Mouse (Mus musculus) limb, embryonic 15.5 days (tissue): ENCODE data around the gene Ccdc14. TPM values are rescaled to one million over a fixed set of nuclear protein-coding genes. Genes with fewer than 3 reads are reported as not detected.
"Not testable (repeated sequence)": the region's sequence is repeated elsewhere in the genome, so short reads cannot be mapped to it uniquely, and the experiment has no call there.

ENCODE experiments used
- ATAC-seq: fragments of 200-750 bp; cut with Nextera tagmentation; 2 replicates; pipeline ENCODE4 v1.8.0; 2017; ENCODE audit warnings: low read depth, moderate TSS enrichment; ENCODE audit not compliant: insufficient number of reproducible peaks, low FRiP score, low TSS enrichment
- H3K27ac ChIP-seq: fragments of 300-500 bp; sonication (generic); 2 replicates; pipeline ENCODE4 v1.5.1; 2015; ENCODE audit warnings: moderate library complexity, mild to moderate bottlenecking, inconsistent platforms
- H3K27me3 ChIP-seq: fragments of 300-500 bp; sonication (generic); 2 replicates; pipeline ENCODE4 v1.6.1; 2015; ENCODE audit warnings: inconsistent platforms
- H3K36me3 ChIP-seq: fragments of 300-500 bp; sonication (generic); 2 replicates; pipeline ENCODE4 v1.6.1; 2015; ENCODE audit warnings: inconsistent platforms
- H3K4me1 ChIP-seq: fragments of 300-500 bp; sonication (generic); 2 replicates; pipeline ENCODE4 v1.6.1; 2015; ENCODE audit warnings: inconsistent platforms
- H3K4me2 ChIP-seq: fragments of 300-500 bp; sonication (generic); 2 replicates; pipeline ENCODE4 v1.6.1; 2015; ENCODE audit warnings: mild to moderate bottlenecking, inconsistent platforms
- H3K4me3 ChIP-seq: fragments of 300-500 bp; sonication (generic); 2 replicates; pipeline ENCODE4 v1.5.1; 2015; ENCODE audit warnings: mild to moderate bottlenecking, inconsistent platforms
- H3K9ac ChIP-seq: fragments of 300-500 bp; sonication (generic); 2 replicates; pipeline ENCODE4 v1.6.1; 2015; ENCODE audit warnings: inconsistent platforms
- H3K9me3 ChIP-seq: fragments of 300-500 bp; sonication (generic); 2 replicates; pipeline ENCODE4 v1.6.1; 2016; ENCODE audit warnings: inconsistent platforms
- WGBS: fragments of 180-500 bp; shearing (Covaris S2); methylation state at CpG from one replicate; pipeline ENCODE4 v1.1.7; 2015; 5-methylcytosine and 5-hydroxymethylcytosine counted together
- polyA plus RNA-seq: library from polyadenylated mRNA; unstranded; fragments of >200 nt; fragmentation: Nextera tagmentation; extraction: Ambion mirVana; gene quantifications from 2 replicates; pipeline ENCODE4 v1.2.1, GENCODE M21; 2015

Gene Ccdc14
- polyA plus RNA-seq, 1 experiment from 2014 or later = 5.0 TPM

GRCm38 (mm10) chr16:34725156-34725555 lies 34.7 kb downstream of the Ccdc14 start:
- 95% methylated on average over 3 of the region's 3 CpGs for WGBS
- Histone ChIP-seq H3K27me3 (no peaks in the 10 kb centered on the region), H3K4me2 (no peak overlapping the region), H3K4me3 (no peak overlapping the region), H3K9me3 (no peaks in the 10 kb centered on the region), H3K27ac (no peak overlapping the region), H3K4me1 (no peaks in the 10 kb centered on the region), H3K36me3 (peaks cover 18% of the 10 kb centered on the region), H3K9ac (no peak overlapping the region)
- ATAC-seq = no peak

DNA sequence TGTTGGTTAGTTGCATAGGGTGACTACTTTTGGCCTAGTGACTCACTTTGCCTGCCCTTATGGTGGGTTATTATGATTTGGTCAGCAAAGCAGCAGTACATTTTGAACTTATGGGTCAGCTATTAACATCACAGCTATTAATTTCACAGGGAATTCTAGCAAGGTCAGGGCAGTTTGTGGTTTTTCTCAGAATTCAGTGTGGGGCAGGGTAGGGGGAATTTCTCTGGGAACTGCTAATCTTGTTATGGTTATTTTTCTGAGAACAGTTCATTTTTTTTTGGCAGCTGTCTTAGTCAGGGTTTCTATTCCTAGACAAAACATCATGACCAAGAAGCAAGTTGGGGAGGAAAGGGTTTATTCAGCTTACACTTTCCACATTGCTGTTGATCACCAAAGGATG lies 38.2 kb downstream of the Ccdc14 start:
- H3K9ac ChIP-seq, H3K4me2 ChIP-seq, H3K27ac ChIP-seq, H3K4me3 ChIP-seq, ATAC-seq, H3K4me1 ChIP-seq, H3K27me3 ChIP-seq, H3K9me3 ChIP-seq: not testable (repeated sequence)
- H3K36me3 ChIP-seq = peaks cover 13% of the 10 kb centered on the region

DNA sequence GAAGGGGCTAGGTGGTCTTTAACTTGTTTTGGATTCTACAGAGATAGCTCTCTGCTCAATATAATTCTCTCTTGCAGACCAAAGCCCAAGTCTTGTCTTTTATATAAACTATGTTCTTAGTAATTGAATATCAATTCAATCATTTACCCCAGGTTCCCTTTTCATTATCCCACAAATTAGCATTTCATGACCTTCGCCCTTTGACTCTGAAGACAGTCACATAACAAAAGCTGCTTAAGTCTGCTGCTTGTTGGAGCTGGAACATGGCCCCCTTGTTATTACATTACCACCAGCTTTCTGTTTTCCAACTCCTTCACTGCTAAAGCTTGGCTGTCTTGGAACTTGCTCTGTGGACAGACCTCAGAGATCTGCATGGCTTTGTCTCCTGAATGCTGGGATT lies 39.0 kb downstream of the Ccdc14 start:
- Histone ChIP-seq H3K9me3 (no peaks in the 10 kb centered on the region), H3K4me3 (no peak overlapping the region), H3K4me1 (no peaks in the 10 kb centered on the region), H3K27ac (no peak overlapping the region), H3K36me3 (peaks cover 13% of the 10 kb centered on the region), H3K27me3 (no peaks in the 10 kb centered on the region), H3K4me2 (no peak overlapping the region), H3K9ac (no peak overlapping the region)
- WGBS = 92% methylated on average over 1 of the region's 1 CpGs
- ATAC-seq = no peak

DNA sequence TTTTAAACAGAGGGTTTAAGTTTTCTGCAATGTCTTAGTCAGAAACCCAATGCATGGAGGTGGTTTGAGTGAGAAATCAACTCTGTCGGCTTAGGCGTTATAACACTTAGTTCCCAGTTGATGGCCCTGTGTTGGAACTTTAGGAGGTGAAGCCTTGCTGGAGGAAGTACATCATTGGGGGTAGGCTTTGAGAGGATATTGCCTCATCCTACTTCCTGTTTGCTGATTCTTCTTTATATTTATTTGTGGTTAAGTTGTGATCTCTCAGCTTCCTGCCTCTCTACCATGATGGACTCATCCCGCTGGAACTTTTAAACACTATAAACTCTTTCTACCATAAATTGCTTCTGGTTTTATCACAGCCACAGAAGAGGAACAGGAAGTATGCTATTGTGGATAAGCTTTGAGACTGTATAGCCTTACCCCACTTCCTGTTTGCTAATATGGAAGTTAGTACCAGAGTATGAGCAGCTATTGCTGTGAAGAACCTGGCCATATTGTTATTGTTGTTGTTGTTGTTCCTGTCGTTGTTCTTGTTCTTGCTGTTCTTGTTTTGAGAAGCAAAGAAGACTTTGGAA lies 48.3 kb downstream of the Ccdc14 start:
- Histone ChIP-seq H3K36me3 (no peaks in the 10 kb centered on the region), H3K27ac (no peak overlapping the region), H3K4me2 (no peak overlapping the region), H3K9me3 (no peaks in the 10 kb centered on the region), H3K4me3 (no peak overlapping the region), H3K4me1 (no peaks in the 10 kb centered on the region), H3K9ac (no peak overlapping the region), H3K27me3 (peaks cover 8% of the 10 kb centered on the region; the same call in 1 of the 2 replicates)
- no peak for ATAC-seq
- WGBS = 84% methylated on average over 4 of the region's 4 CpGs

DNA sequence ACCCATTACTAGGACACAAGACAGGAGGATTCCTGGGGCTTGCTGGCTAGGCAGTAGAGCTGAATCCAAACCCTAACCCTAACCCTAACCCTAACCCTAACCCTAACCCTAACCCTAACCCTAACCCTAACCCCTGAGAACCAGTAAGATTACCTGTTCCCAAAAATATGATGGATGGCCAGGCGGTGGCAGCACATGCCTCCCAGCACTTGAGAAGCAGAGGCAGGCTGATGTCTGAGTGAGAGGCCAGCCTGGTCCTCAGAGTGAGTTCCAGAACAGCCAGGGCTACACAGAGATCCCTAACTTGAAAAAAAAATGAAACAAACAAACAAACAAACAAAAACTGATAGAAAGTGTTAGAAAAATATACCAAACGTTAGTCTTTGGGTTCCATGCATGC lies 52.5 kb downstream of the Ccdc14 start:
- no peak for ATAC-seq
- peaks cover 25% of the 10 kb centered on the region for H3K27me3 ChIP-seq
- 37% methylated on average over 2 of the region's 2 CpGs for WGBS
- H3K4me1 ChIP-seq = peaks cover 9% of the 10 kb centered on the region; the same call in 1 of the 2 replicates
- H3K9me3 ChIP-seq = no peaks in the 10 kb centered on the region
- H3K4me3 ChIP-seq = no peak overlapping the region
- no peak overlapping the region for H3K9ac ChIP-seq
- H3K27ac ChIP-seq = no peak overlapping the region
- no peaks in the 10 kb centered on the region for H3K36me3 ChIP-seq
- H3K4me2 ChIP-seq = no peak overlapping the region

GRCm38 (mm10) chr16:34745065-34745585 lies 54.7 kb downstream of the Ccdc14 start, which contains the start of gene Mylk:
TSS of gene Mylk (plus strand) at chr16:34745210.
- H3K27me3 ChIP-seq = peaks cover 25% of the 10 kb centered on the region
- ATAC-seq = peak; percentile 81
- H3K27ac ChIP-seq = no peak within 1 kb of the TSS
- peak within 1 kb of the TSS; percentile 47 for H3K4me3 ChIP-seq
- H3K9ac ChIP-seq = peak within 1 kb of the TSS; percentile 32; the same call in 1 of the 2 replicates
- no peaks in the 10 kb centered on the region for H3K36me3 ChIP-seq
- H3K9me3 ChIP-seq = no peaks in the 10 kb centered on the region
- WGBS = under 1% methylated on average over 48 of the region's 48 CpGs
- peaks cover 14% of the 10 kb centered on the region for H3K4me1 ChIP-seq
- peak within 1 kb of the TSS; percentile 97 for H3K4me2 ChIP-seq

GRCm38 (mm10) chr16:34748081-34748720 lies 57.8 kb downstream of the Ccdc14 start:
- H3K4me1 ChIP-seq = peaks cover 14% of the 10 kb centered on the region
- H3K9ac ChIP-seq = no peak overlapping the region
- no peak for ATAC-seq
- no peaks in the 10 kb centered on the region for H3K9me3 ChIP-seq
- peaks cover 21% of the 10 kb centered on the region for H3K27me3 ChIP-seq
- no peak overlapping the region for H3K4me3 ChIP-seq
- 30% methylated on average over 11 of the region's 11 CpGs for WGBS
- no peaks in the 10 kb centered on the region for H3K36me3 ChIP-seq
- H3K27ac ChIP-seq = no peak overlapping the region
- H3K4me2 ChIP-seq = no peak overlapping the region

DNA sequence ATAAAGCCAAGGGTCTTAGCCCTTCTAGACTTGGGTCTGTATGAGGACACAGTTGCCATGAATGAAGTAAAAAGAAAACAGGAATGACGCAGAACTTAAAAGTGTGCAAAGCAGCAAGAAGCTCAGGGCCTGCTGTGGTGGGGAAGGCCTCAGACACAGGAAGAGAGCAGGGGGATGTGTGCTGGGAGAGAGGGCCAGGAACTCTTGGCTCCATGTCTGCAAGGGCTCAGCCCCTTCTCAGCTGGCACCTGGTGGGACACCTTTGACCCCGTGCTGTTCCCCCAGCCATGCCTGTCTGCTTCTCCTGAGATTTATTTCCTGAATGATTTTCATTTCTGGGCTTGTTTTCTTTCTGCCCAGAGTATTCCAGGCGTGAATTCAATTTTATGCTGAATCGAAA lies 59.1 kb downstream of the Ccdc14 start:
- Histone ChIP-seq H3K36me3 (no peaks in the 10 kb centered on the region), H3K9ac (no peak overlapping the region), H3K27me3 (peaks cover 9% of the 10 kb centered on the region), H3K4me2 (no peak overlapping the region), H3K27ac (no peak overlapping the region), H3K4me3 (no peak overlapping the region), H3K4me1 (peaks cover 14% of the 10 kb centered on the region), H3K9me3 (no peaks in the 10 kb centered on the region)
- no peak for ATAC-seq
- 64% methylated on average over 4 of the region's 4 CpGs for WGBS

DNA sequence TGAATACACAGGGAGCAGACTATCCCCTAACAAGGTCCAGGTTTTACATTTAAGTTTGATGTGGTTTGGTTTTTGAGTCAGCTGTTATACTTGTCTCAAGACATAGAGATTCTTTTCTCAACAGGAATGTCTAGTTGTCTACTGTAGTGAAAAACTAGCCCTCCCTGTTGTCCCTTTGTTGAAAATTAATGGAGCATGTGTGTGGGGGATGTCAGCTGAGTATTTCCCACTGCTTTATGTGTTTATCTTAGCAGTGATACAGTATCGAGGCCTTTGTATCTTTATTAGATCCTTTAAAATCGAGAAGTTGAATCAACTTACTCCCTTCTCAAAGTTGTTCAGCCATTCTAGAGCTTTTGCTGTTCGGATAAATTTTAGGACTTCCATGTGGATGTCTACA lies 61.6 kb downstream of the Ccdc14 start:
- H3K4me2 ChIP-seq = no peak overlapping the region
- no peak overlapping the region for H3K27ac ChIP-seq
- 66% methylated on average over 3 of the region's 3 CpGs for WGBS
- H3K9ac ChIP-seq = no peak overlapping the region
- no peaks in the 10 kb centered on the region for H3K27me3 ChIP-seq
- H3K9me3 ChIP-seq = no peaks in the 10 kb centered on the region
- H3K36me3 ChIP-seq = no peaks in the 10 kb centered on the region
- H3K4me1 ChIP-seq = peaks cover 5% of the 10 kb centered on the region
- H3K4me3 ChIP-seq = no peak overlapping the region
- ATAC-seq = no peak

- 84% methylated on average over 3 of the region's 3 CpGs for WGBS
- Histone ChIP-seq H3K4me3 (no peak overlapping the region), H3K27ac (no peak overlapping the region), H3K4me2 (no peak overlapping the region), H3K27me3 (no peaks in the 10 kb centered on the region), H3K4me1 (peaks cover 5% of the 10 kb centered on the region), H3K9me3 (no peaks in the 10 kb centered on the region), H3K36me3 (no peaks in the 10 kb centered on the region), H3K9ac (no peak overlapping the region)
- no peak for ATAC-seq
Observed at GRCm38 (mm10) chr16:34752977-34753376, 62.6 kb downstream of the Ccdc14 start.

DNA sequence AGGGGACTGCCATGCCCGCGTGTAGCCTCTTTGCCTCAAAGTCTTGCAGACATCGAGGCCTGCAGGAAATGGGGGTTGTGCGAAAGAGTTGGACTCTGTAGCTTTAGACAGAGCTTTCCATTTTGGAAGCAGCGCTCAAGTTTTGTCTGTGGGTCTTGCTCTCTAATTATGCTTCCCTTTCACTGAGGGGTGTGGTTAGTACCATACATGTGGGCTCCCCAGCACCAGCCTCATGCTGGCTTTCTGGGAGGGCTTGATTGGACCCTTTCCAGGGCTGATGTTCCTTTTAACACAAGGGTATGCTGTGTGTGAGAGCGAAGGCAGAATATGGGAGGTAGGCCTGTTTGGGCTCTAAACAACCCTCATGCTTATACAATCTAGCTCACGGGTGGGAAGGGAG lies 66.6 kb downstream of the Ccdc14 start:
- no peak overlapping the region for H3K4me3 ChIP-seq
- H3K27ac ChIP-seq = no peak overlapping the region
- ATAC-seq = no peak
- H3K4me2 ChIP-seq = no peak overlapping the region
- no peaks in the 10 kb centered on the region for H3K27me3 ChIP-seq
- no peaks in the 10 kb centered on the region for H3K9me3 ChIP-seq
- 73% methylated on average over 7 of the region's 7 CpGs for WGBS
- H3K36me3 ChIP-seq = no peaks in the 10 kb centered on the region
- no peak overlapping the region for H3K9ac ChIP-seq
- H3K4me1 ChIP-seq = no peaks in the 10 kb centered on the region

DNA sequence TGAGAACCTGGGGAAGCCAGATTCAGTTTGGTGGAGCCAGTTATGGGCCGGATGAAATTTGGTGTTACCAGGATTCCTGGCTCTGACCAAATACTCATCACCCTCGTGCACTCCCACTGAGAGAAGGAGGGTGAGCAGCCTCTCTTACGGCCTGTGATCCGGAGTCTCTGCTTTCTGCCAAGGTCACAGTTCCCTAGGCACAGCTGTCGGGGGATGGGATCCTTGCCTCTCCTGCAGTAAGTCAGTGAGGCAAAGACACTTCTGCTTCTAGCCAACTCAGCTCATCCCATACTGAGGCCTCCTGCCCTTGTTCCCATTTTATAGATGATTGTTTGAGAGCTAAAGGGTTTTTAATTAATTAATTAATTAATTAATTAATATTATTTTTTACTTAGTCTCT lies 67.8 kb downstream of the Ccdc14 start:
- H3K4me1 ChIP-seq = no peaks in the 10 kb centered on the region
- H3K4me2 ChIP-seq = no peak overlapping the region
- no peaks in the 10 kb centered on the region for H3K9me3 ChIP-seq
- 63% methylated on average over 5 of the region's 5 CpGs for WGBS
- ATAC-seq = no peak
- no peaks in the 10 kb centered on the region for H3K27me3 ChIP-seq
- no peak overlapping the region for H3K4me3 ChIP-seq
- no peak overlapping the region for H3K27ac ChIP-seq
- H3K9ac ChIP-seq = no peak overlapping the region
- H3K36me3 ChIP-seq = no peaks in the 10 kb centered on the region
